Mouse (Mus musculus): ENCODE results near the gene Mesp2. TPM values are rescaled to one million over a fixed set of nuclear protein-coding genes. Genes with fewer than 3 reads are reported as not detected.

Gene Mesp2
- 0.21 and 0.42 TPM in 2 replicates for polyA plus RNA-seq (2012; rRNA removed; ENCODE audit: low replicate concordance)

GRCm38 (mm10) chr7:79810611-79811506 lies at the start of gene Mesp2:
Gene Mesp2, plus strand, starts transcription at chr7:79810727.

GRCm38 (mm10) chr7:79793688-79794087 lies 16.8 kb upstream of the Mesp2 start, which contains the start of gene Mesp1:
Gene Mesp1, minus strand, starts transcription at chr7:79793788.

GRCm38 (mm10) chr7:79860811-79861210 lies 50.3 kb downstream of the Mesp2 start, which contains the start of gene Anpep:
Gene Anpep, minus strand, starts transcription at chr7:79861059.

Other genes starting within 250 kb of the Mesp2 start
- gene Rhcg, start 193.1 kb upstream of the Mesp2 start, polyA plus RNA-seq (2012; rRNA removed; ENCODE audit: low replicate concordance) = 0.10 and 0.27 TPM in 2 replicates
- 0.21 and 1.5 TPM in 2 replicates for gene Ticrr, start 150.5 kb upstream of the Mesp2 start, polyA plus RNA-seq (2012; rRNA removed; ENCODE audit: low replicate concordance)
- gene Kif7, start 95.0 kb upstream of the Mesp2 start, polyA plus RNA-seq (2012; rRNA removed; ENCODE audit: low replicate concordance) = 4.2 and 7.4 TPM in 2 replicates
- 917 and 2,535 TPM in 2 replicates for gene Plin1, start 77.8 kb upstream of the Mesp2 start, polyA plus RNA-seq (2012; rRNA removed; ENCODE audit: low replicate concordance)
- gene Pex11a, start 67.6 kb upstream of the Mesp2 start, polyA plus RNA-seq (2012; rRNA removed; ENCODE audit: low replicate concordance) = 41.8 and 75.1 TPM in 2 replicates
- gene Wdr93, start 67.6 kb upstream of the Mesp2 start, polyA plus RNA-seq (2012; rRNA removed; ENCODE audit: low replicate concordance) = 3.0 and 10.0 TPM in 2 replicates
- gene Mesp1, start 16.9 kb upstream of the Mesp2 start, polyA plus RNA-seq (2012; rRNA removed; ENCODE audit: low replicate concordance) = 0.32 TPM in 1 of 2 replicates, not detected in the other
- gene Anpep, start 50.3 kb downstream of the Mesp2 start, polyA plus RNA-seq (2012; rRNA removed; ENCODE audit: low replicate concordance) = 69.4 and 575 TPM in 2 replicates
- gene Ap3s2, start 109.9 kb downstream of the Mesp2 start, polyA plus RNA-seq (2012; rRNA removed; ENCODE audit: low replicate concordance) = 14.5 and 18.6 TPM in 2 replicates
- gene Arpin, start 124.6 kb downstream of the Mesp2 start, polyA plus RNA-seq (2012; rRNA removed; ENCODE audit: low replicate concordance) = 12.5 and 22.2 TPM in 2 replicates
- 21.2 and 37.4 TPM in 2 replicates for gene Zfp710, start 214.1 kb downstream of the Mesp2 start, polyA plus RNA-seq (2012; rRNA removed; ENCODE audit: low replicate concordance)

All from subcutaneous adipose tissue, adult 2 months (tissue).